Comparison of ENCODE assay signal across 15 mouse cellular contexts in genomic region chrY:90742261-90743052, GRCm38 (mm10). TPM values are rescaled to one million over a fixed set of nuclear protein-coding genes. Genes with fewer than 3 reads are reported as not detected.
A peak's percentile ranks its signal among the peaks of the same experiment; 100 is the strongest.
DNase-seq lines count a peak whose midpoint lies in the region; ATAC-seq and TF ChIP-seq lines count a peak whose summit lies in the region.
"Not testable (repeated sequence)": the region's sequence is repeated elsewhere in the genome, so short reads cannot be mapped to it uniquely, and the experiment has no call there.
"Had no signal": no experiment of that assay in that cellular context is flagged by ENCODE, and none has a peak within 500 bp of the region (broad histone marks: within the 10 kb centered on the region; RNA-seq: fewer than 3 reads in every experiment).

No protein-coding gene starts in this region.

- not testable (repeated sequence) for H3K4me3 ChIP-seq in limb, embryonic 11.5 days (ENCODE audit: low read depth, low read length); midbrain, postnatal 0 days (ENCODE audit: low read depth, low read length); stomach, embryonic 16.5 days (replicated peaks; ENCODE audit: low read length)

- TF ChIP-seq CTCF in midbrain, postnatal 0 days (IDR thresholded peaks at IDR 0.05) = not testable (repeated sequence)

- H3K27me3 ChIP-seq in limb, embryonic 11.5 days (ENCODE audit: control insufficient read depth, insufficient read depth, low read length); midbrain, postnatal 0 days (ENCODE audit: insufficient read depth, low read length); stomach, embryonic 16.5 days (ENCODE audit: control insufficient read depth, insufficient read depth, low read length): not testable (repeated sequence)

- H3K4me1 ChIP-seq in limb, embryonic 11.5 days (ENCODE audit: control insufficient read depth, insufficient read depth, low read length); midbrain, postnatal 0 days (ENCODE audit: insufficient read depth, low read length); stomach, embryonic 16.5 days (ENCODE audit: control insufficient read depth, insufficient read depth, low read length): not testable (repeated sequence)

- DNase-seq in 3T3-L1 (ENCODE audit: low read depth, low spot score) = peak; percentile 66
- DNase-seq in adrenal gland, adult (ENCODE audit: inconsistent age in 2 of 2, low spot score in 1 of 2) = peak; percentile 32 to 34
- DNase-seq in embryo, embryonic 11.5 days (ENCODE audit: low read depth, low spot score) = peak; percentile 57
- peak; percentile 8 to 36 for DNase-seq in frontal cortex, postnatal 10 days (ENCODE audit: low spot score in 2 of 2)
- DNase-seq in induced T-regulatory cell, adult 2 months (ENCODE audit: low read depth) = peak; percentile 20
- DNase-seq in limb, embryonic 11.5 days (ENCODE audit: low spot score) = peak; percentile 70
- DNase-seq in midbrain, postnatal 0 days (ENCODE audit: low spot score) = peak; percentile 65

- ATAC-seq in limb, embryonic 11.5 days (ENCODE audit: insufficient number of reproducible peaks, low FRiP score, low TSS enrichment, low read depth); midbrain, postnatal 0 days (ENCODE audit: low FRiP score): not testable (repeated sequence)
- ATAC-seq in stomach, embryonic 16.5 days (ENCODE audit: insufficient read depth, low FRiP score) = peak; percentile 7; the same call in 1 of the 2 replicates

- 86% methylated on average over 49 of the region's 49 CpGs for WGBS in limb, embryonic 11.5 days
- WGBS in midbrain, postnatal 0 days = 90% methylated on average over 47 of the region's 49 CpGs
- WGBS in stomach, embryonic 16.5 days = 86% methylated on average over 49 of the region's 49 CpGs

- not testable (repeated sequence) for H3K27ac ChIP-seq in limb, embryonic 11.5 days (replicated peaks; ENCODE audit: low read depth, low read length); midbrain, postnatal 0 days (ENCODE audit: low read depth, low read length); stomach, embryonic 16.5 days (ENCODE audit: low read length)

- H3K36me3 ChIP-seq in limb, embryonic 11.5 days (ENCODE audit: control insufficient read depth, insufficient read depth, low read length) = peaks cover 46% of the 10 kb centered on the region
- H3K36me3 ChIP-seq in midbrain, postnatal 0 days (ENCODE audit: insufficient read depth, low read length) = peaks cover 16% of the 10 kb centered on the region
- peaks cover 47% of the 10 kb centered on the region for H3K36me3 ChIP-seq in stomach, embryonic 16.5 days (ENCODE audit: control insufficient read depth, insufficient read depth, low read length)

- not testable (repeated sequence) for H3K4me2 ChIP-seq in limb, embryonic 11.5 days (ENCODE audit: low read depth, severe bottlenecking); midbrain, postnatal 0 days (ENCODE audit: low read depth, low read length, poor library complexity, severe bottlenecking); stomach, embryonic 16.5 days (ENCODE audit: low read depth, low read length)

- H3K9me3 ChIP-seq in limb, embryonic 11.5 days (ENCODE audit: control insufficient read depth, low read length) = peaks cover 47% of the 10 kb centered on the region
- H3K9me3 ChIP-seq in midbrain, postnatal 0 days (ENCODE audit: low read length) = peaks cover 45% of the 10 kb centered on the region
- peaks cover 45% of the 10 kb centered on the region for H3K9me3 ChIP-seq in stomach, embryonic 16.5 days (replicated peaks; ENCODE audit: control insufficient read depth, low read length)

- H3K9ac ChIP-seq in limb, embryonic 11.5 days (ENCODE audit: low read length); midbrain, postnatal 0 days (replicated peaks; ENCODE audit: low read length, poor library complexity, severe bottlenecking); stomach, embryonic 16.5 days (ENCODE audit: low read length): not testable (repeated sequence)

RNA-seq across cellular contexts. Expression of gene Gm21860, which starts 12.2 kb away (rescaled TPM):
- not detected in 2 replicates for polyA plus RNA-seq in limb, embryonic 11.5 days (2014; fragmentation: Nextera tagmentation; extraction: Ambion mirVana)
- total RNA-seq in midbrain, postnatal 0 days (2014; rRNA removed) = not detected in 2 replicates
- polyA plus RNA-seq in midbrain, postnatal 0 days (2015; fragmentation: Nextera tagmentation; extraction: Ambion mirVana) = not detected in 2 replicates
- polyA plus RNA-seq in stomach, embryonic 16.5 days (2015; fragmentation: Nextera tagmentation; extraction: Ambion mirVana) = not detected in 2 replicates
- total RNA-seq: adrenal gland, postnatal 10 days; common myeloid progenitor, adult 5-6 weeks; gastrocnemius, postnatal 14 days; hematopoietic stem cell, adult 5-6 weeks; layer of hippocampus, postnatal 14 days had no signal
- polyA plus RNA-seq: lung, adult 2 months; small intestine, adult 2 months had no signal

RNA-seq across cellular contexts. Expression of gene Gm47283, which starts 42.1 kb away (rescaled TPM):
- polyA plus RNA-seq in limb, embryonic 11.5 days (2014; fragmentation: Nextera tagmentation; extraction: Ambion mirVana) = not detected in 2 replicates
- total RNA-seq in midbrain, postnatal 0 days (2014; rRNA removed) = not detected in 2 replicates
- polyA plus RNA-seq in midbrain, postnatal 0 days (2015; fragmentation: Nextera tagmentation; extraction: Ambion mirVana) = not detected in 2 replicates
- polyA plus RNA-seq in stomach, embryonic 16.5 days (2015; fragmentation: Nextera tagmentation; extraction: Ambion mirVana) = not detected in 2 replicates
- total RNA-seq: adrenal gland, postnatal 10 days; common myeloid progenitor, adult 5-6 weeks; gastrocnemius, postnatal 14 days; hematopoietic stem cell, adult 5-6 weeks; layer of hippocampus, postnatal 14 days had no signal
- polyA plus RNA-seq: lung, adult 2 months; small intestine, adult 2 months had no signal

Comparison
In these comparisons a context has a peak if more than half of its experiments do, and no peak if none do; other contexts are left out.
1. DNase-seq: peak in every context shown above with its lines; median percentile 70 in limb, embryonic 11.5 days; 66 in 3T3-L1; 65 in midbrain, postnatal 0 days; 57 in embryo, embryonic 11.5 days; 33 in adrenal gland, adult; 22 in frontal cortex, postnatal 10 days; 20 in induced T-regulatory cell, adult 2 months.